Mouse (Mus musculus): ENCODE measurements around the gene Atg3. TPM values are rescaled to one million over a fixed set of nuclear protein-coding genes. Genes with fewer than 3 reads are reported as not detected.

The Atg3 gene
- polyA plus RNA-seq, 1 experiment from 2014 or later: 34.9 TPM

DNA sequence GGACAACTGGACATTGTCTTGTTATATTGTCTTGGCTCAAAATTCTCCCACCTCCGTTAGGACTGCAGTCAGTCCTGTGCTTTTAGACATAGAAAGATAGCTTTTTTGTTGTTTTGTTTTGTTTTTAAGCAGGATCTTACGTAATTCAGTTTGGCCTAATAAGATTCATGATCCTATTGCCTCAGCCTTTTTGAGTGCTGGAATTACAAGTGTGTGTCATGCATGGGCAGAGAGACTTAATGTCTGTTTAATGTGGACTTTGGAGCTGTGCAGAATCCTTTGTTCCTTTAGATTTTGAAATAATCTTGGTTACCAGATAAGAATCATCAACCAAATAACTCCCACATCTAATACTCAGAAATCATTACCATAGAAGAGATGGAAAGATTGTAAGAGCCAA is 20.0 kb downstream of the Atg3 start:
- Histone ChIP-seq H3K27ac (ENCODE audit: low read length) (no peak overlapping the region), H3K9ac (replicated peaks; ENCODE audit: low read depth, low read length) (no peak overlapping the region), H3K4me2 (replicated peaks; ENCODE audit: low read depth, low read length) (no peak overlapping the region), H3K4me1 (ENCODE audit: control insufficient read depth, insufficient read depth, low read length) (no peaks in the 10 kb centered on the region), H3K27me3 (ENCODE audit: control insufficient read depth, insufficient read depth, low read length) (no peaks in the 10 kb centered on the region), H3K4me3 (ENCODE audit: low read depth, low read length) (no peak overlapping the region), H3K36me3 (ENCODE audit: control insufficient read depth, insufficient read depth, low read length) (peaks cover 4% of the 10 kb centered on the region), H3K9me3 (ENCODE audit: control insufficient read depth, low read depth, low read length) (no peaks in the 10 kb centered on the region)
- 88% methylated on average over 2 of the region's 2 CpGs for WGBS
- ATAC-seq (ENCODE audit: insufficient number of reproducible peaks, insufficient read depth, low FRiP score, low read depth): no peak

DNA sequence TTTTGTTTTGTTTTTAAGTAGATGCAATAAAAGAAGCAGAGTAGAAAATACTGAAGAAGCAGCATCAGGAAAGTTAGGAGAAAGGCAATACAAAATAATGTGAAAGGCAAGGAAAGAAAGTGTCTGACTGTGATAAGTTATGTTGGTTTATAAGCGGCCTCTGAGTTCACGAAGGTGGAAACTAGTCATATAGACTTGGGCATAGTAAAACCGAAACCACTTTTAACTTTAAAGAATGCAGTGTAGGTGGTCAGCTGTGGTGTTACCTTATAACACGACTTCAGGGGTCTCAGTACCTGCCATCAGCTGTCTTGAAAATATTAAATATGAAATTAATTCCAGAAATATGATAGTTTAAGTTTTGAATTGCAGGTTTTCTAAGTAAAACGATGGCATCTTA is 23.2 kb downstream of the Atg3 start:
- ATAC-seq (ENCODE audit: insufficient number of reproducible peaks, insufficient read depth, low FRiP score, low read depth): no peak
- no peak overlapping the region for H3K9ac ChIP-seq (replicated peaks; ENCODE audit: low read depth, low read length)
- no peak overlapping the region for H3K27ac ChIP-seq (ENCODE audit: low read length)
- H3K27me3 ChIP-seq (ENCODE audit: control insufficient read depth, insufficient read depth, low read length): no peaks in the 10 kb centered on the region
- H3K36me3 ChIP-seq (ENCODE audit: control insufficient read depth, insufficient read depth, low read length): peaks cover 8% of the 10 kb centered on the region; the same call in 1 of the 2 replicates
- no peak overlapping the region for H3K4me3 ChIP-seq (ENCODE audit: low read depth, low read length)
- no peaks in the 10 kb centered on the region for H3K9me3 ChIP-seq (ENCODE audit: control insufficient read depth, low read depth, low read length)
- 89% methylated on average over 5 of the region's 5 CpGs for WGBS
- no peaks in the 10 kb centered on the region for H3K4me1 ChIP-seq (ENCODE audit: control insufficient read depth, insufficient read depth, low read length)
- no peak overlapping the region for H3K4me2 ChIP-seq (replicated peaks; ENCODE audit: low read depth, low read length)

DNA sequence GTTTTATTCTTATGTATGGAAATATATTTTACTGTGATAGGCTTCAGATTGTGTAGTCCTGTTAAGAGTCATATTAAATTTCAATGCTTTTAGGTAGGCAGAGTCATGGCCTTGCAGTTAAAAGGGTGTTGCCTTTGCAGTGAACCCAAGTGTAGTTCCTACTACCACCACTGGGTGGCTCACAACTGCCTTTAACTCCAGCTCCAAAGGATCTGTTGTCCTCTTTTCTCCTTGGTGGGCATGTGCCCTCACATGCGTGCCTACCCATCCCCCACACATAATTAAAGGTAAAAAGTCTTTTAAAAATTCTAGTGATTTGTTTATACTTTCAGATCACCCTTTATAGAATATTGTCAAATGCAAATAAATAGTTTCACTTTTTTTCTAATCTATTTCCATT is 34.0 kb downstream of the Atg3 start:
- no peak for ATAC-seq (ENCODE audit: insufficient number of reproducible peaks, insufficient read depth, low FRiP score, low read depth)
- Histone ChIP-seq H3K4me1 (ENCODE audit: control insufficient read depth, insufficient read depth, low read length) (no peaks in the 10 kb centered on the region), H3K4me2 (replicated peaks; ENCODE audit: low read depth, low read length) (no peak overlapping the region), H3K4me3 (ENCODE audit: low read depth, low read length) (no peak overlapping the region), H3K9ac (replicated peaks; ENCODE audit: low read depth, low read length) (no peak overlapping the region), H3K36me3 (ENCODE audit: control insufficient read depth, insufficient read depth, low read length) (no peaks in the 10 kb centered on the region), H3K27me3 (ENCODE audit: control insufficient read depth, insufficient read depth, low read length) (no peaks in the 10 kb centered on the region), H3K27ac (ENCODE audit: low read length) (no peak overlapping the region), H3K9me3 (ENCODE audit: control insufficient read depth, low read depth, low read length) (no peaks in the 10 kb centered on the region)
- WGBS: 4% methylated on average over 1 of the region's 1 CpGs

DNA sequence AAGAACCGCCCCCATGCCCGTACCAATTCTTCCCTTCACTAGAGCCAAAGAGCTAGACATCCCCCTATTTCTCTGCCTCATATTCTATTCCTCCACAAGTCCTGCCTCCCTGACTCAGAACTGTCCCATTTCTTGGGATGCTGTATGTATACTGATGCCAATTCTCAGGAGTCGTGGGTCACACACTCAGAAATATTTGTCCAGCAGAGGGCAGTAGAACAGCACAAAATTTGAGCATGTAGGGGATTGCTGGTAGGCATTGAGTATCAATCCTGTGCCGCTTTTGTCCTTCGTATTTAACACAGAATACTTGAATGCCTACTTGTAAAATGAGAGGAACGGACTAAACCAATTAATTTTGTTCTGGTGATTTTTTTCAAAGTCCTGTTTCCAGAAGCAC is 38.2 kb downstream of the Atg3 start:
- no peak overlapping the region for H3K4me3 ChIP-seq (ENCODE audit: low read depth, low read length)
- H3K36me3 ChIP-seq (ENCODE audit: control insufficient read depth, insufficient read depth, low read length): no peaks in the 10 kb centered on the region
- no peak overlapping the region for H3K27ac ChIP-seq (ENCODE audit: low read length)
- ATAC-seq (ENCODE audit: insufficient number of reproducible peaks, insufficient read depth, low FRiP score, low read depth): peak; percentile 69; the same call in 1 of the 2 replicates
- H3K27me3 ChIP-seq (ENCODE audit: control insufficient read depth, insufficient read depth, low read length): no peaks in the 10 kb centered on the region
- H3K4me2 ChIP-seq (replicated peaks; ENCODE audit: low read depth, low read length): no peak overlapping the region
- H3K9me3 ChIP-seq (ENCODE audit: control insufficient read depth, low read depth, low read length): no peaks in the 10 kb centered on the region
- no peaks in the 10 kb centered on the region for H3K4me1 ChIP-seq (ENCODE audit: control insufficient read depth, insufficient read depth, low read length)
- H3K9ac ChIP-seq (replicated peaks; ENCODE audit: low read depth, low read length): no peak overlapping the region
- 33% methylated on average over 6 of the region's 6 CpGs for WGBS

DNA sequence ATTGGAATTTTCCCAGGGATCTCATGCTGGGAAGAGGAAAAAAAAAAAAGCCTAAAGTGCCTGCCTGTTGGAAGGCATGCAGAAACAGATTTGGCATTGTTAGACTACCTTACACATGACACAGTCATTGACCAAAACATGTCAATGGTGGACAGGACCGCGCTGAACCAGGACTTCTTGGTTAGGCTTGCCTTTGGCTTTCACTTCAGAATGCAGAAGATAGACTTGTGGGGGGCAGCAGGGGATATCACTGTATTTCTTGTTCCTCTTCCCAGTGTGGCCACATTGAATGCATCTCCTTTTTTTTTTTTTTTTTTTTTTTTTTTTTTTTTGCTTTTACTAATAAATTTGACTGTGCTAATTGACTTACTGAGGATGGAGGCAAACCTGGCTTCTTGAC is 42.8 kb downstream of the Atg3 start:
- no peak overlapping the region for H3K4me2 ChIP-seq (replicated peaks; ENCODE audit: low read depth, low read length)
- H3K27me3 ChIP-seq (ENCODE audit: control insufficient read depth, insufficient read depth, low read length): no peaks in the 10 kb centered on the region
- H3K27ac ChIP-seq (ENCODE audit: low read length): no peak overlapping the region
- no peak overlapping the region for H3K4me3 ChIP-seq (ENCODE audit: low read depth, low read length)
- no peak for ATAC-seq (ENCODE audit: insufficient number of reproducible peaks, insufficient read depth, low FRiP score, low read depth)
- no peaks in the 10 kb centered on the region for H3K36me3 ChIP-seq (ENCODE audit: control insufficient read depth, insufficient read depth, low read length)
- H3K9ac ChIP-seq (replicated peaks; ENCODE audit: low read depth, low read length): no peak overlapping the region
- no peaks in the 10 kb centered on the region for H3K4me1 ChIP-seq (ENCODE audit: control insufficient read depth, insufficient read depth, low read length)
- 95% methylated on average over 2 of the region's 2 CpGs for WGBS
- H3K9me3 ChIP-seq (ENCODE audit: control insufficient read depth, low read depth, low read length): no peaks in the 10 kb centered on the region

DNA sequence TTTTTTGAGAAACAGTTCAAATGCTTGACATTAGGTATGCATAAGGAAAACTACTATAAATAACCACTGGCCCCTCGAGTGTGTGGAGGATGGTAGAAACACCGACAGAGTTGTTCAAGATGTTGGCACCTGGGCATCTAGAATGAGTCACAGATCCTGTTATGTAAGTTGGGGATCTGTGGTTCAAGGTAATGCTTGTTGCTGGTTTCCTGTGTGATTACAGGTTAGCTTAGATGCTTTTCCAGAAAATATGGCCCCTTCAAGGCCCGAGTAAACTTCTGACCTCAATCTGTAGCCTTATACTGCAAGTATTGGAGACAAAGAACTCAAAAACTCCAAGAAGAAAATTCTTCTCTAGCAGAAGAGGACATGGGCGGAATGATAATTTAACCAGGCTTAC is 45.9 kb downstream of the Atg3 start:
- H3K4me1 ChIP-seq (ENCODE audit: control insufficient read depth, insufficient read depth, low read length): no peaks in the 10 kb centered on the region
- H3K9me3 ChIP-seq (ENCODE audit: control insufficient read depth, low read depth, low read length): no peaks in the 10 kb centered on the region
- H3K4me3 ChIP-seq (ENCODE audit: low read depth, low read length): no peak overlapping the region
- H3K27ac ChIP-seq (ENCODE audit: low read length): no peak overlapping the region
- H3K36me3 ChIP-seq (ENCODE audit: control insufficient read depth, insufficient read depth, low read length): no peaks in the 10 kb centered on the region
- no peak overlapping the region for H3K4me2 ChIP-seq (replicated peaks; ENCODE audit: low read depth, low read length)
- no peak for ATAC-seq (ENCODE audit: insufficient number of reproducible peaks, insufficient read depth, low FRiP score, low read depth)
- H3K27me3 ChIP-seq (ENCODE audit: control insufficient read depth, insufficient read depth, low read length): no peaks in the 10 kb centered on the region
- 78% methylated on average over 4 of the region's 4 CpGs for WGBS
- H3K9ac ChIP-seq (replicated peaks; ENCODE audit: low read depth, low read length): no peak overlapping the region

DNA sequence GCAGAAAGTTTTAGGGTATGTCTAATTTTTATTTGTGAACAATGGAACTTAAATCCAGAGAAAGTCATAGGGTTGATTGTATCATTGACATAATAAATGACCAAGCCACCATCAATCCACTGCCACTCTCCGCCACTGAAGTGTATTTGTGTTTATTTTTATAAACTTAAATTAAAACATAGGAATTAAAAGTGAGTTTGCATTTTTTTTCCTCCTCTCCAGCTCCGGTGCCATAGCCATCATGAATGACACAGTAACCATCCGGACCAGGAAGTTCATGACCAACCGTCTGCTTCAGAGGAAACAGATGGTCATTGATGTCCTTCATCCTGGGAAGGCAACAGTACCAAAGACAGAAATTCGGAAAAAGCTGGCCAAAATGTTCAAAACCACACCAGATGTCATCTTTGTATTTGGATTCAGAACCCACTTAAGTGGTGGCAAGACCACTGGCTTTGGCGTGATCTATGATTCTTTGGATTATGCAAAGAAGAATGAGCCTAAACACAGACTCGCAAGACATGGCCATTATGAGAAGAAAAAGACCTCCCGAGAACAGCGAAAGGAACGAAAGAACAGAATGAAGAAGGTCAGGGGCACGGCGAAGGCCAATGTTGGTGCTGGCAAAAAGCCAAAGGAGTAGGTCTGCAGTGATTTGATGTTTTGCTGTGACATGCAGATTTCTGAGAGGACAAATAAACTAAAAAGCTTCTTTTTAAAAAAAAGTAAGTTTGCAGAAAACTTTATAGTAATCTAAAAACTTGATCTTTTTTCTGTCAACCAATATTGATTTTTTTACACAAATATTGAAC is 46.5 kb downstream of the Atg3 start:
- no peaks in the 10 kb centered on the region for H3K4me1 ChIP-seq (ENCODE audit: control insufficient read depth, insufficient read depth, low read length)
- no peaks in the 10 kb centered on the region for H3K9me3 ChIP-seq (ENCODE audit: control insufficient read depth, low read depth, low read length)
- H3K27ac ChIP-seq (ENCODE audit: low read length): no peak overlapping the region
- H3K36me3 ChIP-seq (ENCODE audit: control insufficient read depth, insufficient read depth, low read length): no peaks in the 10 kb centered on the region
- 77% methylated on average over 12 of the region's 12 CpGs for WGBS
- no peak overlapping the region for H3K4me2 ChIP-seq (replicated peaks; ENCODE audit: low read depth, low read length)
- H3K9ac ChIP-seq (replicated peaks; ENCODE audit: low read depth, low read length): no peak overlapping the region
- no peak for ATAC-seq (ENCODE audit: insufficient number of reproducible peaks, insufficient read depth, low FRiP score, low read depth)
- H3K4me3 ChIP-seq (ENCODE audit: low read depth, low read length): no peak overlapping the region
- no peaks in the 10 kb centered on the region for H3K27me3 ChIP-seq (ENCODE audit: control insufficient read depth, insufficient read depth, low read length)

DNA sequence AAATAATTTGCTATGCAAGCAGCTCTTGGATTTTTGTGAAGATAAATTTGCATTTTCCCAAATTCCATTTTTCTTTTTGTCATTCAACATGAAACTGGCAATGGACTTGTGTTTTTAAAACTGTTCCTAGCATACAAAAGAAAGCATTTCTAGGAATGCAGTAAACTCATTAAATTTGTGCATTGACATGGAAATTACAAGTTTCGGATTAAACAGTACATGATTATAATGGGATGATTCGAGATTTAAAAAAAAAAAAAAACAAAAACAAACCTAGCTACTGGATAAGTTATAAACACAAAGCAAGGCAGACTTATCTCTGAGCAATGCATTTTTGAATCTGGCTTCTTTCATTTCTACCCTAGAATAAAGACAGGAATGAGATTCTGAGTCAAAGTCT is 63.4 kb downstream of the Atg3 start:
- H3K27ac ChIP-seq (ENCODE audit: low read length): no peak overlapping the region
- H3K9me3 ChIP-seq (ENCODE audit: control insufficient read depth, low read depth, low read length): no peaks in the 10 kb centered on the region
- H3K4me1 ChIP-seq (ENCODE audit: control insufficient read depth, insufficient read depth, low read length): no peaks in the 10 kb centered on the region
- H3K27me3 ChIP-seq (ENCODE audit: control insufficient read depth, insufficient read depth, low read length): no peaks in the 10 kb centered on the region
- no peak for ATAC-seq (ENCODE audit: insufficient number of reproducible peaks, insufficient read depth, low FRiP score, low read depth)
- 79% methylated on average over 2 of the region's 2 CpGs for WGBS
- no peaks in the 10 kb centered on the region for H3K36me3 ChIP-seq (ENCODE audit: control insufficient read depth, insufficient read depth, low read length)
- H3K4me2 ChIP-seq (replicated peaks; ENCODE audit: low read depth, low read length): no peak overlapping the region
- no peak overlapping the region for H3K9ac ChIP-seq (replicated peaks; ENCODE audit: low read depth, low read length)
- no peak overlapping the region for H3K4me3 ChIP-seq (ENCODE audit: low read depth, low read length)

DNA sequence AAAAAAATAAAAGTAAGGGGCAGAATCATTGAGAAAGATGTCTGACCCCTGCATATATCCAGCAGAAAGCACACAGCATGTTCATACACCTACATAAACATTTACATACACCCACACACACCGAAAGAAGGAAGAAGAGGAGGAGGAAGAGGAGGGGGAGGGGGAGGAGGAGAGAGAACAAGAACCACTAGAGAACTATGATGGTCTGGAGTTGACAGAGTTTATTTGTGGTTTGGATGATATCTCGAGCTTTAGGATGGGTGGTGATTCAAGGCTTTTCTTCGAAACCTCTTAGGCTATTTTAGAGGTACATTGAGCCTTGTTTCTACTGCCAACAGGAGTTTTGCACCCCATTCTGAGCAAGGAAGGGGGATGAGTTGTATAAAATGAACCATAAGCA is 64.2 kb downstream of the Atg3 start:
- Histone ChIP-seq H3K36me3 (ENCODE audit: control insufficient read depth, insufficient read depth, low read length) (no peaks in the 10 kb centered on the region), H3K4me3 (ENCODE audit: low read depth, low read length) (no peak overlapping the region), H3K4me2 (replicated peaks; ENCODE audit: low read depth, low read length) (no peak overlapping the region), H3K4me1 (ENCODE audit: control insufficient read depth, insufficient read depth, low read length) (no peaks in the 10 kb centered on the region), H3K9ac (replicated peaks; ENCODE audit: low read depth, low read length) (no peak overlapping the region), H3K9me3 (ENCODE audit: control insufficient read depth, low read depth, low read length) (no peaks in the 10 kb centered on the region), H3K27ac (ENCODE audit: low read length) (no peak overlapping the region), H3K27me3 (ENCODE audit: control insufficient read depth, insufficient read depth, low read length) (no peaks in the 10 kb centered on the region)
- no peak for ATAC-seq (ENCODE audit: insufficient number of reproducible peaks, insufficient read depth, low FRiP score, low read depth)
- 80% methylated on average over 3 of the region's 3 CpGs for WGBS

Data from stomach, embryonic 14.5 days (tissue).